Mouse (Mus musculus): ENCODE results near the gene Psph.

DNA sequence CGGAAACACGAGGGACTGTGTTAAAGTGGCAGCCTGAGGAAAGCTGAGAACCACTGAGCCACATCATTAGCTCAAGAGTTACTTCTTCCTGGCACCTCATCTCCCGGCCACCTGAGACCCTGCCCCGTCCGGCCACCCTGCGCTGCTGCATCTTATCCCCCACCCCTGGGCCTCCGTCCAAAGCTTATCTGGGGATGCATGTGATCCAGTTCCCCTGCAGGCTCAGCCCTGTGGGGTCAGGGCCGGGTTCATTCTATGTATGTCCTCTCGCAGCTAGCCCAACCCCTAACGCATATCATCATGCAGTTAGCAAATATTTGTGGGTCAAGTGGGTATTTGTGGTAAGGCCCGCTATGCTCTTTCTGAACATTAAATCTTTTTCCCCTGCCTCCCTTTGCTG is 58.0 kb downstream of the Psph start:
- TF ChIP-seq EP300 (IDR thresholded peaks at IDR 0.05; ENCODE audit: low read length) (no peak), POLR2A (IDR thresholded peaks at IDR 0.05; ENCODE audit: low read depth, low read length) (no peak), UBTF (IDR thresholded peaks at IDR 0.05; ENCODE audit: low read depth, low read length) (no peak), POLR2AphosphoS2 (IDR thresholded peaks at IDR 0.05; ENCODE audit: low read depth, low read length) (no peak), CTCF (conservative IDR thresholded peaks at IDR 0.05 in 1 of 2, IDR thresholded peaks at IDR 0.05 in 1 of 2; ENCODE audit: low read depth in 2 of 2, low read length in 2 of 2) (no peak), MAFK (IDR thresholded peaks at IDR 0.05; ENCODE audit: insufficient replicate concordance, low read length) (no peak), USF2 (conservative IDR thresholded peaks at IDR 0.05; ENCODE audit: low read depth, low read length) (no peak), SIN3A (IDR thresholded peaks at IDR 0.05; ENCODE audit: low read length) (no peak), TBP (conservative IDR thresholded peaks at IDR 0.05; ENCODE audit: low read depth, low read length) (no peak), PAX5 (IDR thresholded peaks at IDR 0.05; ENCODE audit: low read length) (no peak), USF1 (IDR thresholded peaks at IDR 0.05; ENCODE audit: low read depth, low read length) (no peak), MXI1 (IDR thresholded peaks at IDR 0.05; ENCODE audit: low read depth, low read length) (no peak)

All from CH12.LX (cell line).